Mouse (Mus musculus): Measurements from ENCODE around the gene Pbp2.

DNA sequence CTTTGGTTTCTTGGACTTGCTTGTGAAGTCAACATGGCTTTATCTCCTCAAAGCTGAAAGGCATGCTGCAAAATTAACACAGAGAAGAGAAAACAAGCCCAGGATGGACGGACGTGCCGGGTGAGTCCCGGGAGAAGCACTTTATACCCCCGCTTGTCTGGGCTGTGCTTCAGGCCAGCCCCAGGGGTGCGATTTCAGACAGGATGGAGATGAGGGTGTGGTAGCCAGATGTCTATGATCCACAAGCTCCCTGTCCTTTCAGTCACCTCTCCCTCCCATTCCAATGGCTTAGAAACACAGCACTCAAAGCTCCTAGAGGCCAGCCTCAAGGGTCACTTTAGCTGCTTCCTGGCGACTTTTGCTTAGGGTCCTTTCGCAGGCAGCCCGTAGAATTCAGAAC lies 3.8 kb upstream of the Pbp2 start:
- TF ChIP-seq POLR2A (IDR thresholded peaks at IDR 0.05; ENCODE audit: low read depth, low read length), result no peak
- TF ChIP-seq CTCF (conservative IDR thresholded peaks at IDR 0.05; ENCODE audit: insufficient read depth, insufficient read length, low read depth, low read length), result no peak
